Mouse (Mus musculus) heart, adult 2 months (tissue): Measurements from ENCODE around the gene Itga4.

ENCODE experiments used
- CTCF ChIP-seq: fragments of 200-600 bp; IDR thresholded peaks from 2 replicates; pipeline ENCODE4 v1.8.1; 2022; ENCODE audit warnings: antibody characterized with exemption, mild to moderate bottlenecking, moderate library complexity
- POLR2A ChIP-seq: fragments of 200-500 bp; IDR thresholded peaks from 2 replicates; pipeline ENCODE4 v1.6.1; 2011; ENCODE audit warnings: mild to moderate bottlenecking, low read depth, low read length, control low read depth; ENCODE audit not compliant: insufficient read depth

DNA sequence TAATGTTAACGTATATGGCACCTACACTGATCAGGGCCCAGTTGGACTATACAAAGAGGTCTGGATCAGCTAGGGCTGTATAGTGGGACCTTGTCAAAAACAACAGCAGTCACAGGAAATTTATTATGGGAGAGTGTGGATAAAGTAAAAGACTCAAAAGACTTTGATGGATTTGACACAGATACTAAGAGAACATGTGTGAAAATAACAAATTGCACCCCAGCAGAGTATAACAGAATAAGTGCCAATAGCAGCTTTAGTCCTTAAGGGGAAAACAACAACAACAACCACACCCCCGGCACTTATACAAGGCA, 116.9 kb downstream of the Itga4 start:
- TF ChIP-seq POLR2A (no peak), CTCF (no peak)
